Mouse (Mus musculus): ENCODE measurements around the gene Hspbp1. TPM values are rescaled to one million over a fixed set of nuclear protein-coding genes. Genes with fewer than 3 reads are reported as not detected.

Gene Hspbp1
- polyA plus RNA-seq, 1 experiment from 2014 or later = 141 TPM

DNA sequence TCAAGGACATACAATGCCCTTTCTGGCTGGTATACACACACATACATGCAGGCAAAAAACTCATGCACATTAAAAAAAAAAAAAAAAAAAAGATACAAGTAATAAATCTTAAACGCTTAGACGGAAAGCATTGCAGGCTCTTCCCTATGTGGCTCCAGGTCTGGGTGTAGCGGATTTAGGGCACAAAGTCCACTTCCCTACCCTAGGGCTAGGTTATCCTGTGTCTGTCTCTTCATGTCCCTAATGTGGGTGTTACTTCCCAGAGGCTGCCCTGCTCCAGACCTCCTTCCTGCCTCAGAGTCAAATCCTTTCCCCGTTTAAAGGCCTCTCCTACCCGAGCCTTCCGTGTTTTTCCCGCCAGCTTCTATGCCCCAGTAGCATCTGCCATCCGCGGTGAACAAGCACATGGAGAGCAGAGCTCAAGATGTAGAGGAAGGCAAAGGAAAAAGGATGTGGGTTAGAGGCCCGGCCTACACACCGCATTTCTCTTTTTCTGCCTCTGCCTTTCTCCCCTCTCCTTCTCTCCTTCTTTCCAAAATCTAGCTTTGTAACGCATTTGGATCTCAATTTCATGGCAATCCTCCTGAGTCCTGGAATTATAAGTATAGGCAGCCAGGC lies 10.6 kb downstream of the Hspbp1 start:
- H3K27ac ChIP-seq (ENCODE audit: low read depth, low read length) = no peak overlapping the region
- no peak overlapping the region for H3K9ac ChIP-seq (ENCODE audit: low read length)
- no peak for ATAC-seq
- DNase-seq (ENCODE audit: low spot score) = no peak
- H3K4me1 ChIP-seq (ENCODE audit: control insufficient read depth, insufficient read depth, low read length) = no peaks in the 10 kb centered on the region
- H3K27me3 ChIP-seq (replicated peaks; ENCODE audit: control insufficient read depth, insufficient read depth, low read length) = no peaks in the 10 kb centered on the region
- peaks cover 66% of the 10 kb centered on the region for H3K36me3 ChIP-seq (ENCODE audit: control insufficient read depth, insufficient read depth, low read length)
- no peak overlapping the region for H3K4me3 ChIP-seq (ENCODE audit: low read depth, low read length)
- H3K4me2 ChIP-seq (ENCODE audit: low read length) = no peak overlapping the region
- no peaks in the 10 kb centered on the region for H3K9me3 ChIP-seq (replicated peaks; ENCODE audit: control insufficient read depth, low read length)
- WGBS = 89% methylated on average over 12 of the region's 12 CpGs

DNA sequence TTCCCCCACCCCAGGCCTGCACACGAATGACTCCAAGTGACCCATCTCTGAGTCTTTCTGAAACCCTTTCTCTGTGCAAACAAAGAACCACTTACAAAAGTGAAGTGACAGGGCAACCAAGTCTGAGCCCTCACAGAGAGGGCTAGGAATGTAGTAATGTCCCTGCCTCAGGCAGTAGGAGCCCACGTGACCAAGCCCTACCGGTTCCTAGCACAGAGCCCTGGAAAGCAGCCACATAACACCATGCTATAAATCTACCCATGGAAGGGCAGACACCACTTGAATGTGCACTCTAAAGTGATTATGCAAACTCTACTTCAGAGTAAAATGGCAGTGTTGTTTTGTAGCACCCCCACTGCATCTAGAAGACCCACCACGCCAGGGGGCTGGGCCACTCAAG lies 12.9 kb downstream of the Hspbp1 start:
- H3K27ac ChIP-seq (ENCODE audit: low read depth, low read length) = no peak overlapping the region
- no peak overlapping the region for H3K9ac ChIP-seq (ENCODE audit: low read length)
- no peak overlapping the region for H3K4me2 ChIP-seq (ENCODE audit: low read length)
- H3K9me3 ChIP-seq (replicated peaks; ENCODE audit: control insufficient read depth, low read length) = no peaks in the 10 kb centered on the region
- H3K4me3 ChIP-seq (ENCODE audit: low read depth, low read length) = no peak overlapping the region
- no peaks in the 10 kb centered on the region for H3K27me3 ChIP-seq (replicated peaks; ENCODE audit: control insufficient read depth, insufficient read depth, low read length)
- WGBS = 85% methylated on average over 4 of the region's 4 CpGs
- peaks cover 71% of the 10 kb centered on the region for H3K36me3 ChIP-seq (ENCODE audit: control insufficient read depth, insufficient read depth, low read length)
- ATAC-seq = no peak
- no peak for DNase-seq (ENCODE audit: low spot score)
- no peaks in the 10 kb centered on the region for H3K4me1 ChIP-seq (ENCODE audit: control insufficient read depth, insufficient read depth, low read length)

DNA sequence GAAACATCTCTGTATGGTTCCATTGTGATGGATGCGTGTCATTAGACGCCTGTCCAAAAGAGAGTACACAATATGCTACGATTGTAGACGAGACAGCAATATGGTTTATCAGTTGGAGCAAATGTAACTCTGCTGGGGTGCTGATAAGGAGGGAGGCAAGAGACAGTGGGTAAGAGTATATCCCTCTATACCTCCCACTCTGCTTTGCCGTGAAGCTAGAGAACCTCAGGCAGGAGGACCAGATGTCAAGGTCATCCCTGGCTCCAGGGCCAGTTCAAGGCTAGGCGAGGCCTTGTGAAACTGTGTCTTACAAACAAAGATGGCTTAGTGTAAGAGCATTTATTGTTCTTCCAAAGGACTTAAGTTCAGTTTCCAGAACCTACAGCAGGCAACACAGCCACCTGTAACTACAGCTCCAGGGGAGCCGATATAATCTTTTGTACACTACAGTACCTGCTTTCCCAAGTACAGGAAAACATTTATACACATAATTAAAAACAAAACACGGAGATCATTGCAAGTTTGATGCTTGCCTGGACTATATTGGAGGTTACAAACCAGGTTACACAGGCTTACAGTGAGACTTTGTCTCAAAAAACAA lies 14.1 kb downstream of the Hspbp1 start:
- no peak for DNase-seq (ENCODE audit: low spot score)
- Histone ChIP-seq H3K36me3 (ENCODE audit: control insufficient read depth, insufficient read depth, low read length) (peaks cover 72% of the 10 kb centered on the region), H3K27ac (ENCODE audit: low read depth, low read length) (no peak overlapping the region), H3K9ac (ENCODE audit: low read length) (no peak overlapping the region), H3K27me3 (replicated peaks; ENCODE audit: control insufficient read depth, insufficient read depth, low read length) (no peaks in the 10 kb centered on the region), H3K4me2 (ENCODE audit: low read length) (no peak overlapping the region), H3K9me3 (replicated peaks; ENCODE audit: control insufficient read depth, low read length) (no peaks in the 10 kb centered on the region), H3K4me3 (ENCODE audit: low read depth, low read length) (no peak overlapping the region), H3K4me1 (ENCODE audit: control insufficient read depth, insufficient read depth, low read length) (no peaks in the 10 kb centered on the region)
- ATAC-seq = no peak
- 93% methylated on average over 8 of the region's 8 CpGs for WGBS

DNA sequence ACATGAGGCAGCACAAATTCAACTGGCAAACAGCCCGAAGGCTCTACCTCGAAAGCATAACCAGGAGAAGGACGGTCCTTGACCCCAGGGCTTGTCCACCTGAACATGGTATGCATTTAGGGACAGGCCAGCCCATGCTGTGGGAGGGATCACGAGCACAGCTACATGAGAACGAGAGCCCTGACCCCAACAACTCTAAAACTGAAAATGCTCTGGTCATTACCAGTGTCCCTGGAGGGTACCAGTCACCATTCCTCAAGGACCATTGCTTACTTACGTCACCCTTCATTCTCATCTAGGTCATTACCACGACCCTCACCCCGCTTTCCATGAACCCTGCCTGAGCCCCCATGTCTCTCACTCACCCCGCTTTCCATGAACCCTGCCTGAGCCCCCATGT lies 15.7 kb downstream of the Hspbp1 start:
- H3K27ac ChIP-seq (ENCODE audit: low read depth, low read length) = no peak overlapping the region
- H3K9ac ChIP-seq (ENCODE audit: low read length) = no peak overlapping the region
- no peak overlapping the region for H3K4me2 ChIP-seq (ENCODE audit: low read length)
- DNase-seq (ENCODE audit: low spot score) (no peak), ATAC-seq (no peak)
- H3K27me3 ChIP-seq (replicated peaks; ENCODE audit: control insufficient read depth, insufficient read depth, low read length) = no peaks in the 10 kb centered on the region
- no peaks in the 10 kb centered on the region for H3K4me1 ChIP-seq (ENCODE audit: control insufficient read depth, insufficient read depth, low read length)
- H3K36me3 ChIP-seq (ENCODE audit: control insufficient read depth, insufficient read depth, low read length) = peaks cover 66% of the 10 kb centered on the region
- H3K4me3 ChIP-seq (ENCODE audit: low read depth, low read length) = no peak overlapping the region
- no peaks in the 10 kb centered on the region for H3K9me3 ChIP-seq (replicated peaks; ENCODE audit: control insufficient read depth, low read length)
- WGBS = 94% methylated on average over 9 of the region's 9 CpGs

DNA sequence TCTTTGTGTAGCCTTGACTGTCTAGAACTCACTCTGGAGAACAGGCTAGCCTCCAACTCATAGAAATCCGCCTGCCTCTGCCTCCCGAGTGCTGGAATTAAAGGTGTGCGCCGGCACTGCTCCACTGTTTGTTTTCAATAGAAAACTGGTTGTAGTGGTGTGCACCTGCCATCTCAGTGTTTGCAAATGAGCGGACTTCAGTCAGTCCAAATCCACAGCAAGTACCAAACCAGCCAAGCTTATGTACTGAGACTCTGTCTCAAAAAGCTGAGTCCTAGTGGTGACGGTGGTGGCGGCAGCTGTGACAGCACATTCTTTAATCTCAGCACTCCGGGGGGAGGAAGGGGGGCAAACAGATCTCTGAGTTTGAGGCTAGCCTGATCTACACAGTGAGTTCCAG lies 16.4 kb downstream of the Hspbp1 start:
- Histone ChIP-seq H3K9ac (ENCODE audit: low read length) (no peak overlapping the region), H3K27ac (ENCODE audit: low read depth, low read length) (no peak overlapping the region), H3K27me3 (replicated peaks; ENCODE audit: control insufficient read depth, insufficient read depth, low read length) (no peaks in the 10 kb centered on the region), H3K9me3 (replicated peaks; ENCODE audit: control insufficient read depth, low read length) (no peaks in the 10 kb centered on the region), H3K4me3 (ENCODE audit: low read depth, low read length) (no peak overlapping the region), H3K4me1 (ENCODE audit: control insufficient read depth, insufficient read depth, low read length) (no peaks in the 10 kb centered on the region), H3K4me2 (ENCODE audit: low read length) (no peak overlapping the region), H3K36me3 (ENCODE audit: control insufficient read depth, insufficient read depth, low read length) (peaks cover 64% of the 10 kb centered on the region)
- DNase-seq (ENCODE audit: low spot score) = no peak
- WGBS = 96% methylated on average over 8 of the region's 8 CpGs
- no peak for ATAC-seq

DNA sequence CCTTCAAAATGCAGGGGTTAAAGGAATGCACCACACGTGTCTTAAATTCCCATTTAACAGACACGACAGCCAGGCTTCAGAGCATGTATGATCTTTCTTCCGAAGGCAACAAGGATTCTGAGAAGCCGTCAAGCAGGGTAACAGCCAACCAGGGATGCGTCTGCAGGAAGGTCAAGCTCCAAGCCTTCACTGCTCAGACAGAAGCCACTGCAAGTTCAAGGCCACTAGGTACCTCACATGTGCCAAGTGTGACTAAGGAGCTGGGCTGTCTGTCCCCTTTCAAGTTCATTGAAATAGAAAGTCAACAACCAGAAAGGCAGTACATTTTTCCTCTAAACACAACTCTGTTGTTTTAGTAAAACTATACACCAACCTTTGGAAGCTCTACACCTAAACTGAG lies 18.0 kb downstream of the Hspbp1 start:
- Histone ChIP-seq H3K27ac (ENCODE audit: low read depth, low read length) (no peak overlapping the region), H3K4me2 (ENCODE audit: low read length) (no peak overlapping the region), H3K9ac (ENCODE audit: low read length) (no peak overlapping the region), H3K9me3 (replicated peaks; ENCODE audit: control insufficient read depth, low read length) (no peaks in the 10 kb centered on the region), H3K4me1 (ENCODE audit: control insufficient read depth, insufficient read depth, low read length) (no peaks in the 10 kb centered on the region), H3K4me3 (ENCODE audit: low read depth, low read length) (no peak overlapping the region), H3K27me3 (replicated peaks; ENCODE audit: control insufficient read depth, insufficient read depth, low read length) (no peaks in the 10 kb centered on the region), H3K36me3 (ENCODE audit: control insufficient read depth, insufficient read depth, low read length) (peaks cover 66% of the 10 kb centered on the region)
- ATAC-seq = no peak
- no peak for DNase-seq (ENCODE audit: low spot score)
- WGBS = 97% methylated on average over 5 of the region's 5 CpGs

DNA sequence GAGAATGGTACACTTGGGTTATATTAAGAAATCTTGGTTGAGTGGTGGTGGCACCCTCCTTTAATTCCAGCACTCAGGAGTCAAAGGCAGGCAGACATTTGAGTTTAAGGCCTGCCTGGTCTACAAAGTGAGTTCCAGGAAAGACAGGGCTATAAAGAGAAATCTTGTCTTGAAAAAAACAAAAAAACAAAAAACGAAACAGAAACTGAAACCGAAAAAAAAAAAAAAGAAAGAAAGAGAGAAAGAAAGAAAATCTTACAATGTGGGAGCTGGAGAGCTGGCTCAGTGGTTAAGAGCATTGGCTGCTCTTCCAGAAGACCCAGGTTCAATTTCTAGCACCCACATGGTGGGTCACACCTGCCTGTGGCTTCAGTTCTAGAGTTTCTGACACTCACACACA lies 21.1 kb downstream of the Hspbp1 start:
- Histone ChIP-seq H3K4me2 (ENCODE audit: low read length) (no peak overlapping the region), H3K4me3 (ENCODE audit: low read depth, low read length) (no peak overlapping the region), H3K27ac (ENCODE audit: low read depth, low read length) (no peak overlapping the region), H3K9me3 (replicated peaks; ENCODE audit: control insufficient read depth, low read length) (no peaks in the 10 kb centered on the region), H3K9ac (ENCODE audit: low read length) (no peak overlapping the region), H3K36me3 (ENCODE audit: control insufficient read depth, insufficient read depth, low read length) (peaks cover 43% of the 10 kb centered on the region), H3K27me3 (replicated peaks; ENCODE audit: control insufficient read depth, insufficient read depth, low read length) (no peaks in the 10 kb centered on the region), H3K4me1 (ENCODE audit: control insufficient read depth, insufficient read depth, low read length) (peaks cover 8% of the 10 kb centered on the region)
- DNase-seq (ENCODE audit: low spot score) (no peak), ATAC-seq (no peak)
- WGBS = 91% methylated on average over 2 of the region's 2 CpGs

DNA sequence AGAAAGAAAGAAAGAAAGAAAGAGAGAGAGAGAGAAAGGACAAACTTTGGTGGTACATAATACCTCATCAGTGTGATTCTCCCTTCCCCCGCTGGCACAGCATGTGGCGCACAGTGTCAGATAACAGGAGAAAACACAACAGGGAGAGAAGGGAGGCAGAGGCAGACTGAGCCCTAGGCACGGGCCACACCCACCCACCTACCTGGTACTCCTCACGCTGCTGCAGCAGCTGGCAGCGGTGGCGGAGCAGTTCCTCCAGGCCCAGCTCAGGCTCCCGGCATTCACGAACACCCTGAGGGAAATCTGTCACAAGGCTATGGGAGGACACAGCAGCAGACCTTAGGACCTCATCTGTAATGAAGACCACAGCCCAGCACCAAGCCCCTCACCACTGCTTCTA lies 21.7 kb downstream of the Hspbp1 start:
- Histone ChIP-seq H3K27me3 (replicated peaks; ENCODE audit: control insufficient read depth, insufficient read depth, low read length) (no peaks in the 10 kb centered on the region), H3K4me1 (ENCODE audit: control insufficient read depth, insufficient read depth, low read length) (peaks cover 8% of the 10 kb centered on the region), H3K9ac (ENCODE audit: low read length) (no peak overlapping the region), H3K4me2 (ENCODE audit: low read length) (no peak overlapping the region), H3K9me3 (replicated peaks; ENCODE audit: control insufficient read depth, low read length) (no peaks in the 10 kb centered on the region), H3K36me3 (ENCODE audit: control insufficient read depth, insufficient read depth, low read length) (peaks cover 38% of the 10 kb centered on the region), H3K4me3 (ENCODE audit: low read depth, low read length) (no peak overlapping the region), H3K27ac (ENCODE audit: low read depth, low read length) (no peak overlapping the region)
- WGBS = 65% methylated on average over 8 of the region's 8 CpGs
- ATAC-seq (no peak), DNase-seq (ENCODE audit: low spot score) (no peak)

DNA sequence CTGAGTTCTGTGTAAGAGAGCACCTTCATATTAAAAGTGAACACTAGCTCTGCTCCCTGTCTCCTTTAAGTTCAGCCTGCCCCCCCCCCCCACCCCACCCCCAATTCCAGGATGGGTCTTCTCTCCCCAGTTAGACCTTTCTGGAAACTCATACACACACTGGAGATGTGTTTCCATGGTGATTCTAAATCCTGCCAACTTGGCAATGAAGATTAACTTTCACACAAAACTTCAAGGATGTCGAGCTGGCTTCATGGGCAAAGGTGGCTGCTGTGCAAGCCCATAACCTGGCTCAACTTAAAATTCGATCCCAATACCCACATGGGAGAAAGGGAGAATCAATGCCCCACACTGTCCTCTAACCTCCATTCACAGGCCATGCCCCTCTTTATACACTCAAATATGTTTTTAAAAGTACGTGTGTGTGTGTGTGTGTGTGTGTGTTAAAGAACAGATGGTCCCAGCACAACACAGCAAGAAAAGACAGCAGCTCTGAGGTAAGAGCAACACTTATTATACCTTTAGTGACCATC lies 24.9 kb downstream of the Hspbp1 start:
- no peak for ATAC-seq
- peak overlapping the region; percentile 79 for H3K9ac ChIP-seq (ENCODE audit: low read length)
- DNase-seq (ENCODE audit: low spot score) = peak; percentile 54
- WGBS = 41% methylated on average over 3 of the region's 3 CpGs
- peak overlapping the region; percentile 79 for H3K4me2 ChIP-seq (ENCODE audit: low read length)
- no peaks in the 10 kb centered on the region for H3K9me3 ChIP-seq (replicated peaks; ENCODE audit: control insufficient read depth, low read length)
- H3K36me3 ChIP-seq (ENCODE audit: control insufficient read depth, insufficient read depth, low read length) = peaks cover 22% of the 10 kb centered on the region
- peak overlapping the region; percentile 97 for H3K27ac ChIP-seq (ENCODE audit: low read depth, low read length)
- H3K4me1 ChIP-seq (ENCODE audit: control insufficient read depth, insufficient read depth, low read length) = peaks cover 29% of the 10 kb centered on the region
- H3K27me3 ChIP-seq (replicated peaks; ENCODE audit: control insufficient read depth, insufficient read depth, low read length) = no peaks in the 10 kb centered on the region
- peak overlapping the region; percentile 80 for H3K4me3 ChIP-seq (ENCODE audit: low read depth, low read length)
